Mouse (Mus musculus) E14TG2a.4 (cell line): ENCODE data around the gene Hist1h2ak.

ENCODE experiments used
- CTCF ChIP-seq: conservative IDR thresholded peaks from 2 replicates; pipeline ENCODE4 v1.5.1; 2014; ENCODE audit warnings: low read length
- NANOG ChIP-seq: IDR thresholded peaks from 2 replicates; pipeline ENCODE4 v1.6.1; 2014; ENCODE audit warnings: borderline replicate concordance, low read length, mixed read lengths
- POU5F1 ChIP-seq: IDR thresholded peaks from 2 replicates; pipeline ENCODE4 v1.6.1; 2014; ENCODE audit warnings: low read length, borderline replicate concordance

- no peak for TF ChIP-seq CTCF
- TF ChIP-seq POU5F1 = no peak
- TF ChIP-seq NANOG = no peak
These were observed 2.2 kb downstream of the Hist1h2ak start for GRCm38 (mm10) chr13:21751417-21751816.
